Mouse (Mus musculus): ENCODE measurements around the gene Btn2a2.

DNA sequence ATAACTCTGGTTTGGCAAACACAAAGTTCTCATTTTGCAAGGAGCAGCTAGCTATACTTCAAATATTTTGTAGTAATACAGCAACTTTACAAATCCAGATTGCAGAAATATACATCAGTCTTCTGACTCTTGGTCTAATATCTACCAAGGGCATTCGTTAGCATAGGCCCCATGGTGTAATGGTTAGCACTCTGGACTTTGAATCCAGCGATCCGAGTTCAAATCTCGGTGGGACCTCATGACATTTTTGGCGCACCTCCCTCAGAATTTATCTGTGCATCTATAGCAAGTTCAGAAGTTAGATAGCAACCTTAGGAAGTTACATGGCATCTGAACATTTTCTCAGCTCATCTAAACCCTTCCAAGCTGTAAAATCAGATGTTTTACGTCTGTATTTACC lies 30.2 kb upstream of the Btn2a2 start:
- no peak for TF ChIP-seq CTCF (IDR thresholded peaks at IDR 0.05; ENCODE audit: low read depth)
- no peak; the same call in 1 of the 2 replicates for TF ChIP-seq EP300 (IDR thresholded peaks at IDR 0.05; ENCODE audit: low read depth)

Data from liver, postnatal 0 days (tissue).